Mouse (Mus musculus): ENCODE results near the gene Sdc1. TPM values are rescaled to one million over a fixed set of nuclear protein-coding genes. Genes with fewer than 3 reads are reported as not detected.

Sdc1 gene
- polyA plus RNA-seq (2015; fragmentation: Illumina TruSeq; extraction: RNeasy Lipid Tissue Mini Kit (QIAGEN cat#74804); ENCODE audit: insufficient read depth, low read depth, low replicate concordance) = 4.2 TPM

GRCm38 (mm10) chr12:8770946-8771843 lies at the start of gene Sdc1:
Gene Sdc1 (plus strand): TSS chr12:8771323.

Other genes starting within 250 kb of the Sdc1 start
- gene Slc7a15, start 172.3 kb upstream of the Sdc1 start, polyA plus RNA-seq (2015; fragmentation: Illumina TruSeq; extraction: RNeasy Lipid Tissue Mini Kit (QIAGEN cat#74804); ENCODE audit: insufficient read depth, low read depth, low replicate concordance) = not detected
- gene Pum2, start 97.2 kb upstream of the Sdc1 start, polyA plus RNA-seq (2015; fragmentation: Illumina TruSeq; extraction: RNeasy Lipid Tissue Mini Kit (QIAGEN cat#74804); ENCODE audit: insufficient read depth, low read depth, low replicate concordance) = 13.0 TPM
- gene Laptm4a, start 150.3 kb downstream of the Sdc1 start, polyA plus RNA-seq (2015; fragmentation: Illumina TruSeq; extraction: RNeasy Lipid Tissue Mini Kit (QIAGEN cat#74804); ENCODE audit: insufficient read depth, low read depth, low replicate concordance) = 119 TPM
- gene Matn3, start 176.6 kb downstream of the Sdc1 start, polyA plus RNA-seq (2015; fragmentation: Illumina TruSeq; extraction: RNeasy Lipid Tissue Mini Kit (QIAGEN cat#74804); ENCODE audit: insufficient read depth, low read depth, low replicate concordance) = not detected
- 2.8 TPM for gene Wdr35, start 202.6 kb downstream of the Sdc1 start, polyA plus RNA-seq (2015; fragmentation: Illumina TruSeq; extraction: RNeasy Lipid Tissue Mini Kit (QIAGEN cat#74804); ENCODE audit: insufficient read depth, low read depth, low replicate concordance)